Mouse (Mus musculus) lung, embryonic 14.5 days (tissue): ENCODE measurements around the gene Sv2b. TPM values are rescaled to one million over a fixed set of nuclear protein-coding genes. Genes with fewer than 3 reads are reported as not detected.

Experiments
- ATAC-seq: fragments of 200-750 bp; cut with Nextera tagmentation; 2 replicates; pipeline ENCODE4 v1.8.0; 2017; ENCODE audit warnings: mild to moderate bottlenecking, moderate TSS enrichment, moderate library complexity; ENCODE audit not compliant: insufficient read depth
- DNase-seq: peaks from one replicate; pipeline ENCODE4 v3.0.0-alpha.2; 2015
- H3K27ac ChIP-seq: fragments of 300-500 bp; sonication (generic); 2 replicates; pipeline ENCODE4 v1.5.1; 2014; ENCODE audit warnings: low read depth, mild to moderate bottlenecking, moderate library complexity
- H3K27me3 ChIP-seq: fragments of 300-500 bp; sonication (generic); 2 replicates; pipeline ENCODE4 v1.6.1; 2014; ENCODE audit warnings: low read length, control low read depth; ENCODE audit not compliant: insufficient read depth
- H3K36me3 ChIP-seq: fragments of 300-500 bp; sonication (generic); 2 replicates; pipeline ENCODE4 v1.6.1; 2014; ENCODE audit warnings: control low read depth; ENCODE audit not compliant: insufficient read depth
- H3K4me1 ChIP-seq: fragments of 300-500 bp; sonication (generic); 2 replicates; pipeline ENCODE4 v1.6.1; 2014; ENCODE audit warnings: antibody characterized with exemption, control low read depth; ENCODE audit not compliant: insufficient read depth
- H3K4me2 ChIP-seq: fragments of 300-500 bp; sonication (generic); 2 replicates; pipeline ENCODE4 v1.6.1; 2014; ENCODE audit warnings: mild to moderate bottlenecking
- H3K4me3 ChIP-seq: fragments of 300-500 bp; sonication (generic); 2 replicates; pipeline ENCODE4 v1.5.1; 2014; ENCODE audit warnings: low read depth, low read length
- H3K9ac ChIP-seq: fragments of 300-500 bp; sonication (generic); 2 replicates; pipeline ENCODE4 v1.6.1; 2014
- H3K9me3 ChIP-seq: fragments of 300-500 bp; sonication (generic); 2 replicates; pipeline ENCODE4 v1.6.1; 2016; ENCODE audit warnings: low read depth, low read length, control low read depth
- CTCF ChIP-seq: IDR thresholded peaks from 2 replicates; pipeline ENCODE4 v1.5.1; 2016; ENCODE audit warnings: antibody characterized with exemption, low read depth
- WGBS: fragments of 180-500 bp; shearing (Covaris S2); extraction: QIAGEN DNeasy Blood & Tissue Kit; methylation state at CpG from one replicate; pipeline ENCODE4 v1.1.7; 2014; 5-methylcytosine and 5-hydroxymethylcytosine counted together
- polyA plus RNA-seq: library from polyadenylated mRNA; unstranded; fragments of >200 nt; fragmentation: Nextera tagmentation; extraction: Ambion mirVana; gene quantifications from 2 replicates; pipeline ENCODE4 v1.2.1, GENCODE M21; 2014

Gene Sv2b
- polyA plus RNA-seq, 1 experiment from 2014 or later, result 0.95 TPM

DNA sequence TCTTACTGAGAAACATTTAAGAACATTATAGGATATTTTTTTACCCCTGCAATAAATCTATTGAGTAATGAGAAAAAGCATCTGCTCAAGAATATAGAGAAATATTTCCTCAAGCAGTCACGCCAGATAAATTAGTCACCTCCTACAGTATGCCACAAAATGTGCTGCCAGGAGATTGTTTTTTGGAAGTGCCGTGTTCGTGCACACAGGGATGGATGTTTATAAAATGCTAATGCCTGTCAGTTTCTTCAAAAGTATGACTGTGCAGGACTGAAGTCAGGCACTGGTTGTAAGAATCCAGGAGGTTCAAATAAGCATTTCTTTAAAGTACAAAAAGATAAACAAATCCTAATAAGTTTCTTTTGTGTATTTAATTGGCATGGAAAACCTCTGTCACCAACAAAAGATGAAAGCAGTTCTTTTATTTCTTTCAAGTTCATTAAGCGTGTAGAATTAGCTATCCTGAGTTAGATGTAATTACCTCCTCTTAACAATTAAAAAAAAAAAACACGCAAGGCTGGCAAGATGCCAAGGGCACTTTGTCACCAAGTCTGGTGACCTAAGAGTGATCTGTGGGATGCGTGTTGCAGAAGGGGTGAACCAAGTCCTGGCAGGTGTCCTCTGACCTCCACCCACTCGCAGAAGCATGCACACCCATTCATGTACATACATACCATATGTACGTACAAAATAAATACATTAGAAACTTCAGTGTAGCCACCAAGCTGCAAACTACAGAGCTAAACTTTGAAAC is 68.1 kb downstream of the Sv2b start:
- Histone ChIP-seq H3K4me3 (no peak overlapping the region), H3K9ac (no peak overlapping the region), H3K27me3 (no peaks in the 10 kb centered on the region), H3K4me2 (no peak overlapping the region), H3K36me3 (no peaks in the 10 kb centered on the region), H3K27ac (no peak overlapping the region), H3K4me1 (no peaks in the 10 kb centered on the region), H3K9me3 (no peaks in the 10 kb centered on the region)
- 44% methylated on average over 8 of the region's 8 CpGs for WGBS
- DNase-seq (no peak), ATAC-seq (no peak)
- TF ChIP-seq CTCF, result no peak

DNA sequence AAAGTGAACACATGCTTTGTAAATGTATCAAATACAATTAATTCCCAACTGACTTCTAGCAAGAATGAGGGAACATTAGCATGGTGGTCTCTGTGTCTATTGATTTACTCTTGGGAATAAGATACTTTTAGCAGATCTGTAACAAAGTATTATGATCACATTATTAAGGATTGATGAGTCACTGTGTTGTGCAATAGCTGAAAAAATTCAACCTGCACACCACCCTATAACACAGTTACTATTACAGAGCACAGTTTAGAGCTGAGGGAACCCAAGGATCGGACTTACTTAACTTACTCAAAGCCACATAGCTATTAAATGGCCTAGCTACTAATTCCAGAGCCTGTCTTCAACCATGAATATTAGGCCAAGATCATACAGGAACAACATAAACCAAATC is 72.7 kb downstream of the Sv2b start:
- H3K27ac ChIP-seq, result no peak overlapping the region
- H3K27me3 ChIP-seq, result no peaks in the 10 kb centered on the region
- H3K4me1 ChIP-seq, result no peaks in the 10 kb centered on the region
- no peak overlapping the region for H3K9ac ChIP-seq
- DNase-seq (no peak), ATAC-seq (no peak)
- WGBS, result 88% methylated on average over 1 of the region's 1 CpGs
- no peak for TF ChIP-seq CTCF
- no peak overlapping the region for H3K4me3 ChIP-seq
- no peaks in the 10 kb centered on the region for H3K36me3 ChIP-seq
- no peaks in the 10 kb centered on the region for H3K9me3 ChIP-seq
- no peak overlapping the region for H3K4me2 ChIP-seq

DNA sequence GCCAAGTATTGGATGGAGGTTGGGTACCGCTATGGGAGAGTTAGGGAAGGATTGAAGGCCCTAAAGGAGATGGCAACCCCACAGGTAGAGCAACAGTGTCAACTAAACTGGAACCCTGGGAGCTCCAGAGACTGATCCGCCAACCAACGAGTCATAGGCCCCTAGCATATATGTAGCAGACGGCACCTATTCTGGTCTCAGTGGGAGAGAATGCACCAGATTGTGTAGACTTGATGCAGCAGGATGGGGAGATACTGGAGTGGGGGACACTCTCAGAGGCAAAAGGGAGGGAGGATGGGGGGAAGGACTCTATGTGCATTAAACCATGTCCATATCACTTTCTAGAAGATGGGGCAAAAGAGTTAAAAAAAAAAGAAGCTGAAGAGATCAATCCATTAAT is 84.9 kb downstream of the Sv2b start:
- Histone ChIP-seq H3K27me3 (no peaks in the 10 kb centered on the region), H3K4me3 (no peak overlapping the region), H3K4me1 (0 out of 2 replicates have a peak, but pooled peaks cover 4% of the 10 kb centered on the region), H3K36me3 (no peaks in the 10 kb centered on the region), H3K4me2 (no peak overlapping the region), H3K9me3 (peaks cover 4% of the 10 kb centered on the region; the same call in 1 of the 2 replicates), H3K9ac (no peak overlapping the region), H3K27ac (no peak overlapping the region)
- DNase-seq (no peak), ATAC-seq (no peak)
- no peak for TF ChIP-seq CTCF
- WGBS, result 86% methylated on average over 4 of the region's 4 CpGs

DNA sequence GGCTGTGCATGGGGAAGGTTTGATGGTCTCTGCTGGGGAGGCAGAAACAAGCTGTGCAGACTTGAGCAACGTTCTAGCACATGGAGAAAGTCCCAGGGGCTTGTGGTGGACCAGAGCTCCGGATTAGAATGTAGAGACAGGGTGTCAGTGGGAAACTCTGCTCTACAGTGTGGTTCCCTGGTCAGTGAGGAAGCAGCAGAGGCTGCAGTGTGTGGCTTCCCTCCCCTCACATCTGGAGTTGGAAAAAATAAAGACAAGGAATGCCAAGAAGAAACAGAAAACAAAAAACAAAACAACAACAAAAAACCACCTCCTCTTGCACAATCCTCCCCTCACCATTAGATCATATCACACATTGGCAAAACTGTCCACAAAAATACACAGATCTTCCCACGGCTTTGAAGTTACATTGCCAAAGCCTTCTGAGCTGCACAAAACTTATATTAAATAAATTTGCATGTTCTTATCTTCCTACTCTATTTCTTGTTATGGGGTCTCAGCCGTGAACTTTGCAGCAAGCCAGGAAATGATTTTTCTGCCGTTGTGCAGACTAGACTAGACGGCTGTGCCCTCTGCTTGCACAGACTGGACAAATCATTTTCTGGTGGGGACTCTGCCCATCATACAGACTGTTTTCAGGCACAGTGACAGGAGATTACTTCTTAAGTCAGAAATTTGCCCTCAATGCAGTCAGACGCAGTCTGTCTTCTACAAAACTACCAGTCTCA is 86.2 kb downstream of the Sv2b start:
- DNase-seq (peak; percentile 73), ATAC-seq (peak; percentile 69)
- no peak overlapping the region for H3K27ac ChIP-seq

DNA sequence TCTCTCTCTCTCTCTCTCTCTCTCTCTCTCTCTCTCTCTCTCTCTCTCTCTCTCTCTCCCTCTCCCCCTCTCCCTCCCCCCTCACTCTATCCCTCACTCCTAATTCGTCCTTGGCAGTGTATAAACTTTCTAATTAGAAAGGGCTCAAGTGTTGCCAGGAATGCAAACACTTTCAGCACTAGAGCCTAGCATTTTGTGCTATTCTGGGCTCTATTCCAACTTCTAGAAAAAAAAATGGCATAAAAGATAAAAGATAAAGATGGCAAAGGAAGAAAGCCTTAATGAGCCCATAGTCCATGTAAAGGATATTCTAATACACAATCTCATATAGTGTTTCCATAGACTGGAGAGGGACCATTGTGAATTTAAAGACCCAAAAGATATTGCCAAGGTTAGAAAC is 88.3 kb downstream of the Sv2b start:
- no peak overlapping the region for H3K9ac ChIP-seq
- no peak overlapping the region for H3K4me3 ChIP-seq
- no peaks in the 10 kb centered on the region for H3K27me3 ChIP-seq
- H3K9me3 ChIP-seq, result peaks cover 4% of the 10 kb centered on the region; the same call in 1 of the 2 replicates
- 0 out of 2 replicates have a peak, but pooled peaks cover 4% of the 10 kb centered on the region for H3K4me1 ChIP-seq
- peak; percentile 82 for DNase-seq
- H3K36me3 ChIP-seq, result no peaks in the 10 kb centered on the region
- H3K27ac ChIP-seq, result no peak overlapping the region
- WGBS, result 10% methylated on average over 1 of the region's 1 CpGs
- H3K4me2 ChIP-seq, result no peak overlapping the region
- TF ChIP-seq CTCF, result no peak
- ATAC-seq, result no peak

More for the DNA sequence above, 86.2 kb downstream of the Sv2b start:
- 0 out of 2 replicates have a peak, but pooled peaks cover 4% of the 10 kb centered on the region for H3K4me1 ChIP-seq
- no peaks in the 10 kb centered on the region for H3K27me3 ChIP-seq
- no peak overlapping the region for H3K9ac ChIP-seq
- H3K36me3 ChIP-seq, result no peaks in the 10 kb centered on the region
- peaks cover 4% of the 10 kb centered on the region; the same call in 1 of the 2 replicates for H3K9me3 ChIP-seq
- 37% methylated on average over 7 of the region's 7 CpGs for WGBS
- H3K4me2 ChIP-seq, result no peak overlapping the region
- TF ChIP-seq CTCF, result no peak
- H3K4me3 ChIP-seq, result no peak overlapping the region

DNA sequence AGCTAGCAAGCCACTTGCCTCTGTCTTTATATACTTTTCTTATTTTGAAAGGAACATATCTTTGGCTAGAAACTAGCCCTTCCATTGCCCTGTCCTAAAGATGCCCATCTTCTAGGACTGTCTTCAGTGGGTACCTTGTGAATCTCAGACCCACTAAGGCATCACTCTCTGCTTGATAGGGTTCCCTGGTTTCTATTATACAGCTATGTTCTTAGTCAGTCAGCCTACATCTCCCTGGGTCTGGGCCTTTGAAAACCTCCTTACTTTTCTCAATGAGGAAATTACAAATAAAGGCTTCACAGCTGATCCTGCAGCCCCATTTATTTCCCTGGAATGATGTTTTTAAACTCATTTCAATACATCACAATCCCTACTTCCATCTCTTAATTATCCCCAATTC is 88.8 kb downstream of the Sv2b start:
- no peak for DNase-seq
- H3K27ac ChIP-seq, result no peak overlapping the region
- no peak for ATAC-seq
- no peak overlapping the region for H3K4me2 ChIP-seq
- no peaks in the 10 kb centered on the region for H3K27me3 ChIP-seq
- 0 out of 2 replicates have a peak, but pooled peaks cover 4% of the 10 kb centered on the region for H3K4me1 ChIP-seq
- peaks cover 4% of the 10 kb centered on the region; the same call in 1 of the 2 replicates for H3K9me3 ChIP-seq
- no peaks in the 10 kb centered on the region for H3K36me3 ChIP-seq
- H3K9ac ChIP-seq, result no peak overlapping the region
- H3K4me3 ChIP-seq, result no peak overlapping the region
- no peak for TF ChIP-seq CTCF

GRCm38 (mm10) chr7:75216180-75216579 is 92.9 kb downstream of the Sv2b start:
- H3K9ac ChIP-seq, result no peak overlapping the region
- H3K27ac ChIP-seq, result no peak overlapping the region
- no peak for TF ChIP-seq CTCF
- no peaks in the 10 kb centered on the region for H3K4me1 ChIP-seq
- H3K36me3 ChIP-seq, result no peaks in the 10 kb centered on the region
- ATAC-seq (no peak), DNase-seq (no peak)
- no peak overlapping the region for H3K4me2 ChIP-seq
- WGBS, result 83% methylated on average over 7 of the region's 7 CpGs
- peaks cover under 1% of the 10 kb centered on the region; the same call in 1 of the 2 replicates for H3K9me3 ChIP-seq
- no peaks in the 10 kb centered on the region for H3K27me3 ChIP-seq
- no peak overlapping the region for H3K4me3 ChIP-seq
